In genomic region chr17:86947840-86948796, GRCm38 (mm10) we compare ENCODE assay signal across 11 mouse cellular contexts. TPM values are rescaled to one million over a fixed set of nuclear protein-coding genes. Genes with fewer than 3 reads are reported as not detected.
DNase-seq lines count a peak whose midpoint lies in the region; ATAC-seq and TF ChIP-seq lines count a peak whose summit lies in the region.
"Had no signal": no experiment of that assay in that cellular context is flagged by ENCODE, and none has a peak within 500 bp of the region (broad histone marks: within the 10 kb centered on the region; RNA-seq: fewer than 3 reads in every experiment).

Gene Atp6v1e2 (minus strand): TSS chr17:86947897.

- H3K36me3 ChIP-seq in heart, embryonic 11.5 days (ENCODE audit: control insufficient read depth, insufficient read depth, low read length) = no peaks in the 10 kb centered on the region
- H3K36me3 ChIP-seq in forebrain, postnatal 0 days (ENCODE audit: insufficient read depth) = no peaks in the 10 kb centered on the region
- H3K36me3 ChIP-seq in limb, embryonic 11.5 days (ENCODE audit: control insufficient read depth, insufficient read depth, low read length) = no peaks in the 10 kb centered on the region
- H3K36me3 ChIP-seq in intestine, embryonic 15.5 days = no peaks in the 10 kb centered on the region
- H3K36me3 ChIP-seq: heart, embryonic 13.5 days had no signal

- no peaks in the 10 kb centered on the region for H3K9me3 ChIP-seq in heart, embryonic 11.5 days (replicated peaks; ENCODE audit: control insufficient read depth, low read length)
- no peaks in the 10 kb centered on the region for H3K9me3 ChIP-seq in forebrain, postnatal 0 days (ENCODE audit: low read length)
- H3K9me3 ChIP-seq in limb, embryonic 11.5 days (ENCODE audit: control insufficient read depth, low read length) = peaks cover 2% of the 10 kb centered on the region; the same call in 1 of the 2 replicates
- H3K9me3 ChIP-seq in intestine, embryonic 15.5 days = no peaks in the 10 kb centered on the region
- H3K9me3 ChIP-seq: heart, embryonic 13.5 days had no signal

- no peak within 1 kb of the TSS for H3K4me2 ChIP-seq in heart, embryonic 11.5 days
- no peak within 1 kb of the TSS for H3K4me2 ChIP-seq in forebrain, postnatal 0 days (ENCODE audit: low read depth)
- no peak within 1 kb of the TSS for H3K4me2 ChIP-seq in limb, embryonic 11.5 days (ENCODE audit: low read depth, severe bottlenecking)
- no peak within 1 kb of the TSS for H3K4me2 ChIP-seq in intestine, embryonic 15.5 days (replicated peaks)
- H3K4me2 ChIP-seq: heart, embryonic 13.5 days had no signal

- no peak for TF ChIP-seq CTCF in forebrain, postnatal 0 days (IDR thresholded peaks at IDR 0.05; ENCODE audit: low read depth)

- DNase-seq in heart, adult 11 months = peak; percentile 91
- peak; percentile 84 for DNase-seq in Muller cell, postnatal 12 days (ENCODE audit: inconsistent ontology term)
- DNase-seq in forebrain, postnatal 0 days = peak; percentile 62
- DNase-seq in limb, embryonic 11.5 days (ENCODE audit: low spot score) = no peak
- DNase-seq in natural killer cell, adult 2 months (ENCODE audit: low spot score in 2 of 2) = no peak

- no peak within 1 kb of the TSS for H3K4me3 ChIP-seq in heart, embryonic 11.5 days (ENCODE audit: low read depth, low read length)
- no peak within 1 kb of the TSS for H3K4me3 ChIP-seq in forebrain, postnatal 0 days (ENCODE audit: low read depth, low read length)
- H3K4me3 ChIP-seq in limb, embryonic 11.5 days (ENCODE audit: low read depth, low read length) = no peak within 1 kb of the TSS
- H3K4me3 ChIP-seq in intestine, embryonic 15.5 days (replicated peaks) = no peak within 1 kb of the TSS
- H3K4me3 ChIP-seq: heart, embryonic 13.5 days had no signal

- no peak for ATAC-seq in heart, embryonic 11.5 days (replicated peaks; ENCODE audit: insufficient number of reproducible peaks, low FRiP score, low TSS enrichment)
- ATAC-seq in forebrain, postnatal 0 days = peak; percentile 90
- ATAC-seq in limb, embryonic 11.5 days (ENCODE audit: insufficient number of reproducible peaks, low FRiP score, low TSS enrichment, low read depth) = 0 out of 2 replicates have a peak, but pooled peaks have one; percentile 53
- no peak for ATAC-seq in intestine, embryonic 15.5 days
- no peak for ATAC-seq in erythroblast, adult 5-6 weeks (replicated peaks; ENCODE audit: low FRiP score, poor library complexity, severe bottlenecking)

- no peak within 1 kb of the TSS for H3K27ac ChIP-seq in heart, embryonic 11.5 days (ENCODE audit: low read depth, low read length)
- peak within 1 kb of the TSS; percentile 57 for H3K27ac ChIP-seq in forebrain, postnatal 0 days (ENCODE audit: low read depth, low read length)
- no peak within 1 kb of the TSS; the same call in 1 of the 2 replicates for H3K27ac ChIP-seq in limb, embryonic 11.5 days (replicated peaks; ENCODE audit: low read depth, low read length)
- no peak within 1 kb of the TSS for H3K27ac ChIP-seq in intestine, embryonic 15.5 days
- H3K27ac ChIP-seq: heart, embryonic 13.5 days had no signal

- no peaks in the 10 kb centered on the region for H3K4me1 ChIP-seq in heart, embryonic 11.5 days (ENCODE audit: control insufficient read depth, insufficient read depth, low read length)
- no peaks in the 10 kb centered on the region for H3K4me1 ChIP-seq in forebrain, postnatal 0 days (ENCODE audit: insufficient read depth)
- peaks cover 3% of the 10 kb centered on the region; the same call in 1 of the 2 replicates for H3K4me1 ChIP-seq in limb, embryonic 11.5 days (ENCODE audit: control insufficient read depth, insufficient read depth, low read length)
- H3K4me1 ChIP-seq in intestine, embryonic 15.5 days (replicated peaks) = no peaks in the 10 kb centered on the region; the same call in 1 of the 2 replicates
- H3K4me1 ChIP-seq: heart, embryonic 13.5 days had no signal

- no peaks in the 10 kb centered on the region for H3K27me3 ChIP-seq in heart, embryonic 11.5 days (ENCODE audit: control insufficient read depth, insufficient read depth, low read length)
- H3K27me3 ChIP-seq in forebrain, postnatal 0 days (ENCODE audit: insufficient read depth, low read length) = no peaks in the 10 kb centered on the region; the same call in 1 of the 2 replicates
- no peaks in the 10 kb centered on the region for H3K27me3 ChIP-seq in limb, embryonic 11.5 days (ENCODE audit: control insufficient read depth, insufficient read depth, low read length)
- no peaks in the 10 kb centered on the region for H3K27me3 ChIP-seq in intestine, embryonic 15.5 days (replicated peaks)

- H3K9ac ChIP-seq in heart, embryonic 11.5 days (ENCODE audit: low read depth, low read length) = no peak within 1 kb of the TSS
- no peak within 1 kb of the TSS for H3K9ac ChIP-seq in forebrain, postnatal 0 days
- H3K9ac ChIP-seq in limb, embryonic 11.5 days (ENCODE audit: low read length) = no peak within 1 kb of the TSS
- H3K9ac ChIP-seq in intestine, embryonic 15.5 days = no peak within 1 kb of the TSS
- H3K9ac ChIP-seq: heart, embryonic 13.5 days had no signal

- 84% methylated on average over 28 of the region's 28 CpGs for WGBS in heart, embryonic 11.5 days (ENCODE audit: insufficient replicate concordance)
- WGBS in forebrain, postnatal 0 days = 41% methylated on average over 28 of the region's 28 CpGs
- WGBS in limb, embryonic 11.5 days = 70% methylated on average over 28 of the region's 28 CpGs
- WGBS in intestine, embryonic 15.5 days = 84% methylated on average over 28 of the region's 28 CpGs

RNA-seq across cellular contexts. Expression of gene Atp6v1e2, which starts in this region (rescaled TPM):
- not detected in 2 replicates for polyA plus RNA-seq in heart, embryonic 11.5 days (2014; fragmentation: Nextera tagmentation; extraction: Ambion mirVana)
- not detected in 2 replicates for total RNA-seq in forebrain, postnatal 0 days (2014; rRNA removed)
- polyA plus RNA-seq in forebrain, postnatal 0 days (2015; fragmentation: Nextera tagmentation; extraction: Ambion mirVana) = 0.15 and 0.21 TPM in 2 replicates
- not detected in 2 replicates for polyA plus RNA-seq in limb, embryonic 11.5 days (2014; fragmentation: Nextera tagmentation; extraction: Ambion mirVana)
- not detected in 2 replicates for polyA plus RNA-seq in intestine, embryonic 15.5 days (2015; fragmentation: Nextera tagmentation; extraction: Ambion mirVana)
- total RNA-seq in erythroblast, adult 5-6 weeks (2015; ENCODE audit: low replicate concordance) = not detected in 2 replicates
- total RNA-seq in erythroblast, adult 5-6 weeks (2017; ENCODE audit: low replicate concordance) = not detected in 2 replicates
- total RNA-seq: liver, adult 2 months had no signal
- polyA plus RNA-seq: C2C12; heart, embryonic 13.5 days; liver, adult 2 months had no signal

Comparison
In these comparisons a context has a peak if more than half of its experiments do, and no peak if none do; other contexts are left out.
1. Peak in DNase-seq, ATAC-seq and H3K27ac ChIP-seq in forebrain, postnatal 0 days; RNA of the gene not detected or under 1 TPM.
2. Peak in ATAC-seq in limb, embryonic 11.5 days; RNA of the gene not detected or under 1 TPM.
3. DNase-seq: peak in heart, adult 11 months (single experiment) and Muller cell, postnatal 12 days (single experiment); none in limb, embryonic 11.5 days (single experiment) and natural killer cell, adult 2 months (0 of 2).